Mouse (Mus musculus) gastrocnemius, adult 2 months (tissue): ENCODE measurements around the gene Ptgs1. TPM values are rescaled to one million over a fixed set of nuclear protein-coding genes. Genes with fewer than 3 reads are reported as not detected.

ENCODE experiments used
- DNase-seq: peaks from one replicate; pipeline ENCODE4 v3.0.0; 2022
- H3K27ac ChIP-seq: fragments of 200-600 bp; 2 replicates; pipeline ENCODE4 v1.8.1; 2022; ENCODE audit warnings: mild to moderate bottlenecking
- H3K4me3 ChIP-seq: fragments of 200-600 bp; 2 replicates; pipeline ENCODE4 v1.8.1; 2022; ENCODE audit warnings: mild to moderate bottlenecking, moderate library complexity
- CTCF ChIP-seq: fragments of 200-600 bp; IDR thresholded peaks from 2 replicates; pipeline ENCODE4 v1.8.1; 2022; ENCODE audit warnings: antibody characterized with exemption, mild to moderate bottlenecking, moderate library complexity
- intact Hi-C: fragments of 180-260 bp; cut with DNase I; formaldehyde crosslinking; loops from one replicate; pipeline ENCODE4 v1.15.1; 2025
- total RNA-seq, 2 experiments: library from RNA; stranded (reverse); gene quantifications; 2 replicates each; pipeline ENCODE4 v1.2.3; 2021

Ptgs1 gene
- total RNA-seq, 2 experiments from 2014 or later = 3.9 to 5.5 TPM

DNA sequence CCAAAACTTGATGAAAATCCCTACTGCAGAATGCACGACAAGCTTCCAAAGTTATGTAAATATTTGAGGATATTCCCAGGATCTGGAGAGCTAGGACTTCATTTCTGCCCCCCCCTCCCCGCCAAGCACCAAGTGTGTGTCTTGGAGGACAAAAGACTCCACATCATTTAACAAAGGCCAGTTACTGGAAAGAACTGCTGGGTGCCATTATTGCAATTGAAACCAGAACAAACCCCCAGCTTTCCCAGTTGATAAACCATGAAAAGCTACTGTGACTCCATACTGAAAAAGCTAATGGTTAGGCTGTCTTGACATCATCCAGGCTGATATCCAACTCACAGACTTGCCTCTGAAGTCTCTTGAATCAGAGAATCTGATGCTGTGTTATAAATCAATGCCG lies 39.2 kb downstream of the Ptgs1 start:
- no peak for DNase-seq
- no peak for TF ChIP-seq CTCF
- intact Hi-C loops = no loop called here

DNA sequence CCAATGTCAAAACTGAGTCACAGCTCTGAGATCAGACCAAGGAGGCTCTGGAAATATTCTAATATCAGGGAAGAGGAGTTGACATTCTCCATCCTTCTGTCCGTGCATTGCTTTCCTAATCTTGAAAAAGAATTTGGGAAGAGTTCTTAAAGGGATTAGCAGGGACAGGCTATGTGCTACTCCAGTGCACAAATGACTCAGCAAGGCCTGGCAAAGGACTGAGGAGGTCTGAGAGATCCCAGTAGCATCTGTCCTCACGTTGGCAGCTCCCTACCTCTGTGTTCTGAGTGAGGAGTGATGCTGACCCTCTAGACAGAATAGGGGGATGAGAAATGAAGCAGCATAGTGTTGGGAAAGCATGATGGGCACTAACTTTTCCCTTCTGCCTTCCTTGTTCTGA lies 40.0 kb downstream of the Ptgs1 start:
- DNase-seq = no peak
- intact Hi-C loops = no loop called here
- Histone ChIP-seq H3K4me3 (no peak overlapping the region), H3K27ac (no peak overlapping the region)
- TF ChIP-seq CTCF = no peak

More for the DNA sequence above, 39.2 kb downstream of the Ptgs1 start:
- H3K4me3 ChIP-seq = no peak overlapping the region
- no peak overlapping the region for H3K27ac ChIP-seq

DNA sequence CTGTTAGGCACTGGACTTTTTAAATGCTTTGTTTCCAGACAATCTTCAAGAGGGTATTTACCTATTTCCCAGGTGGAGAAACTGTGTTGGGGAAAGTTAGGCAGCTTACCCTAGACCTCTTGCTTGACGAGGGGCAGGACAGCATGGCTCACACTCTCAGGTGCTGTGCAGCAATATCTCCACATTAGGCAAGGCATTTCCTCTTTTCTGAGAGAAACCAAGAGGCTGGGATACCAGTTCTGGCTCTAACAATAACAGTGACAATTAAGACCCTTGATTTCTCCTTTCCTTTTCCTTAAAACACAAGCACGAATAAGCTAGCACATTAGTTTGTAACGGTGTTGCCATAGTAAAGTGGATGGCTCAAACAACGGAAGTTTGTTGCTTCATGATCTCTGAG lies 40.9 kb downstream of the Ptgs1 start:
- Histone ChIP-seq H3K27ac (no peak overlapping the region), H3K4me3 (no peak overlapping the region)
- no peak for TF ChIP-seq CTCF
- intact Hi-C loops = no loop called here
- no peak for DNase-seq

DNA sequence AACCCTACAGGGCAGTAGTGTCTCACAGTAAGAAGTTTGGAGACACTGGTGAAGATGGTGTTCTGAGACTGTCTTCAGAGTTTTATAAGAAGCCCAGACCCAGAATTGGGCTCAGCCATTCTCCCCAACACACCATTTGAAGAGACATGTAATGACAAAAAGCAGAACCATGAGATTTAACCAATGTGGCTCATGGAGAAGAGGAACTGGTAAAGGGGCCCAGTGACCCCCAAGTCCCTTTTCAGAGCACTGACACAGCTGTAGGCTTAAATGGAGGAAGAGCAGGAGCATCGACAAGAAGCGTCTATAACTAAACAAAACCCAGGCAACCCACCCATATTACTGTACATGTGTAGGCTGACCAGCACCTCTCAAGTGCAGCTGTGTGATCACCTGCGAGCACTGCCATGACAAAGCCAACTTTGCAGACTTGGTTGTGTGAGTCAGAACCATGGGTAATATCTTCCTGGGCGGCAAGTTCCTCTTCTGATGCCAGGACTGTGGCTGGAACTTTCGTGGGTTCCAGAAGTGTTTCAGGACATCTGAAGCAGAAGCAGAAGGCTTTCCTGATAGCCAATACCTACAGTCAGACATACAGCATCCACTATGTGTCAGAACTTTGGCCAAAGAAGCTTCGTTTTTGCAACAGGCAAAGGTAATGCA lies 42.2 kb downstream of the Ptgs1 start:
- no peak for DNase-seq
- Histone ChIP-seq H3K4me3 (no peak overlapping the region), H3K27ac (no peak overlapping the region)
- TF ChIP-seq CTCF = no peak
- intact Hi-C loops = no loop called here

DNA sequence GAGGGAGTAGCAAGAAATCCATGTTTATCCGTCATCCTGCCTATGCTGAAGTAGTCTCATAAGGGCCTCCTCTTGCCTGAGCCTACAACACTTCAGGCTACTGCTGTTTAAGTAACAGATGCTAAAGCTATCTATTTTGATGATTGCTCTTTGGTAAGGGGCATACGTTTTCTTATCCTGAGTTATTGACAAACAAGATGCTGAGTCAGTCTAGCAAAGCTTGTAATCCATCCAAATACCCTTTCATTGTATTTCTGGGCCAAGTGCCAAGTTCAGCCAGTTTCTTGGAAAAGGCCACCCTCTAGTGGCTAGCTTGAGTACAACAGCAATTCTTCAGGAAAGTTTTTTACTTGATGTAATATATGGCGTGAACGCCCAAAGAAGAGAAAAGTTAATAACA lies 46.2 kb downstream of the Ptgs1 start:
- DNase-seq = peak; percentile 37
- intact Hi-C loops = loop anchor here (5.0 kb wide), 2 partner anchors 64 to 269 kb away; no protein-coding TSS in a partner anchor
- H3K27ac ChIP-seq = no peak overlapping the region
- TF ChIP-seq CTCF = peak; percentile 75
- no peak overlapping the region for H3K4me3 ChIP-seq

DNA sequence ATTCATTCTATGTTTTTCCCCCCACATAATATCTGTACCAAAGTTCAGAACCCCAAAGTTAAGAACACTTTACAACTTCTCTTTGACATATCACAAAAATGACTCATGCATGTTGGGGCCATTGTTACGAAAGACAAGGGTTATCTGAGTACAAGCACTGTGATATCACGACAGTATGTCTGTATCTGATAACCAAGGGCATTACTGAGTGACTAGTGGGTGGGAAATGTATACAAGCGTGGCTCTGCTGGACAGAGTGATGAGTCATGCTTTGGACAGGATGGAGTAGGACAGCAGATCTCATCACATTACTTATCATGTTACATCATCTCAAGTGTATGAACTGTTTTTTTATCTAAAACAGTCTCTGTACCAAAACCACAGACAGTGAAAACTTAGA lies 48.5 kb downstream of the Ptgs1 start:
- H3K27ac ChIP-seq = no peak overlapping the region
- no peak overlapping the region for H3K4me3 ChIP-seq
- TF ChIP-seq CTCF = no peak
- intact Hi-C loops = loop anchor here (5.0 kb wide), 2 partner anchors 66 to 271 kb away; no protein-coding TSS in a partner anchor
- DNase-seq = no peak

DNA sequence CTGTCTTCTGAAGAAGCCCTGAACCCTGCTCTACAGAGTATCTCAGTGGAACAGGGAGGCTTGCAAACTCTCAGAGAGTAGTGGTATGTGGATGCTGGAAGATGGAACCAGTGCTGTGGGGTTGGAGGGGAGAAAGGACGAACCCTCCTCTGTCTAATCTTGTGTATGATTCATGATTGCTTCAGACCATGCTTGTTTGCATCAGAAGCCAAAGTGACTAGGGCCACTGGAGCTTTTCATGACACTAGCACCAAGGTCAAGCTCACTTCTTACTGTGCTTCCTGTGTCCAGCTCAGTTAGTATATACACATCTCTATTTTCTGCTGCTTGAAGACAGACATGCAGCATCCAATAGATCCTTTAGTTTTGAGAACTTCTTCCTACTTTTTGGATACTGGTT lies 50.9 kb downstream of the Ptgs1 start:
- Histone ChIP-seq H3K4me3 (no peak overlapping the region), H3K27ac (no peak overlapping the region)
- intact Hi-C loops = no loop called here
- TF ChIP-seq CTCF = no peak
- no peak for DNase-seq

DNA sequence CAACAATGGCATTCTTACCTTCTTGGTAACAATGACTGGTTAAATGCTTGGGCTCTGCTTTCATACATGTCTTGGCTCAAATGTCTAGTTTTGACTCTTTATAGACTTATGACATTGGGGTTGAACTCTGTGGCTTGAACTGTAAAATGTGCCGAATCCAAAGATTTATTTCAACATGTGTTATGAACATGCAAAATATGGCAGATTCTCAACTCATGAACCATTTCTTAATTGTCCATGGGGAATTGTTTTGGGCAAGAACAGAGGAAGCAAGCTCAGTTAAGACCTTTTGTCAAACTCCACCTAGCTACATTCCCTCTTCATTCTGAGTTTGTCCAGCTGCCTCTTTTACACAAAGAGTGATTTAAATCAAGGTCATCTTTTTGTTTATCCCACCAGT lies 52.1 kb downstream of the Ptgs1 start:
- intact Hi-C loops = no loop called here
- no peak for DNase-seq
- H3K27ac ChIP-seq = no peak overlapping the region
- H3K4me3 ChIP-seq = no peak overlapping the region
- TF ChIP-seq CTCF = no peak

Other genes starting within 250 kb of the Ptgs1 start
- 100 to 1,000 TPM; 298 to 413 TPM for gene Ndufa8, start 181.0 kb upstream of the Ptgs1 start, total RNA-seq
- not detected for gene Morn5, start 181.0 kb upstream of the Ptgs1 start, total RNA-seq
- 1 to 10 TPM; 1.6 to 2.6 TPM for gene Lhx6, start 125.0 kb upstream of the Ptgs1 start, total RNA-seq
- 10 to 100 TPM; 15.8 to 16.7 TPM for gene Mrrf, start 94.0 kb upstream of the Ptgs1 start, total RNA-seq
- gene Rbm18, start 93.7 kb upstream of the Ptgs1 start, total RNA-seq = 10 to 100 TPM; 31.9 to 33.5 TPM
- gene Olfr338, start 143.1 kb downstream of the Ptgs1 start, total RNA-seq = not detected
- not detected for gene Olfr339, start 188.5 kb downstream of the Ptgs1 start, total RNA-seq
- not detected for gene Olfr340, start 222.2 kb downstream of the Ptgs1 start, total RNA-seq